Mouse (Mus musculus): ENCODE results near the gene Mex3a. TPM values are rescaled to one million over a fixed set of nuclear protein-coding genes. Genes with fewer than 3 reads are reported as not detected.

Mex3a gene
- polyA plus RNA-seq, 1 experiment from 2014 or later = 28.6 TPM

- Histone ChIP-seq H3K27me3 (ENCODE audit: control insufficient read depth, insufficient read depth, low read depth, low read length) (no peaks in the 10 kb centered on the region), H3K9ac (ENCODE audit: low read depth, low read length) (no peak overlapping the region), H3K9me3 (replicated peaks; ENCODE audit: control insufficient read depth, low read length, poor library complexity, severe bottlenecking) (no peaks in the 10 kb centered on the region), H3K4me3 (ENCODE audit: low read depth, low read length) (no peak overlapping the region), H3K4me1 (ENCODE audit: control insufficient read depth, insufficient read depth, low read length) (no peaks in the 10 kb centered on the region), H3K4me2 (ENCODE audit: low read length) (no peak overlapping the region), H3K36me3 (ENCODE audit: control insufficient read depth, insufficient read depth, low read length) (peaks cover 57% of the 10 kb centered on the region), H3K27ac (ENCODE audit: low read length) (no peak overlapping the region)
- WGBS = 96% methylated on average over 3 of the region's 3 CpGs
- no peak for ATAC-seq
These were observed 33.9 kb downstream of the Mex3a start for GRCm38 (mm10) chr3:88566116-88566515.

DNA sequence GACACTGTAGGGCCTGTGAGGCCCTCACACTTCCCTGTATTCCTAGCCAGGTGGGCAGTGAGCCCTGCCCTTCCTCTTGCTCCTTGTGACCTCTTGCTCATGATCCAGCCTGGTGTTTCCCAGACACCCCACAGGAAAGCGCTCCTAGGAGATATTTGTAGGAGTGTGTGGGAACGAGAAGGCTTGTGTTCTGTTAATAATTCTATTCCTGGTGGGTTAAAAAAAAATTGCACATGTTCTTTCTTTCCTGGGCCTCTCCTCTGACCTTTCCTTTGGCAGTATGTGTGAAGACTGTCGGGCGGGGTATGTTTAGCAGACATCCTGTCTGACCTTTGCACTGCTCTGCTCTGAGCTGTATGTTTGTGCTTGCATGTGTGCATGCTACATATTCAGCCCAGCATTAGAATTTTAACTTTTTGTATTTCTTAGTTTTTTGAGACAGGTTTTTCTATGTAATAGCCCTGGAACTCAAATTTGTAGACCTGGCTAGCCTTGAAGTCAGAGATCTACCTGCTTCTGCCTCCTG lies 34.4 kb downstream of the Mex3a start:
- Histone ChIP-seq H3K9ac (ENCODE audit: low read depth, low read length) (no peak overlapping the region), H3K27me3 (ENCODE audit: control insufficient read depth, insufficient read depth, low read depth, low read length) (no peaks in the 10 kb centered on the region), H3K27ac (ENCODE audit: low read length) (no peak overlapping the region), H3K9me3 (replicated peaks; ENCODE audit: control insufficient read depth, low read length, poor library complexity, severe bottlenecking) (no peaks in the 10 kb centered on the region), H3K4me1 (ENCODE audit: control insufficient read depth, insufficient read depth, low read length) (no peaks in the 10 kb centered on the region), H3K4me3 (ENCODE audit: low read depth, low read length) (no peak overlapping the region), H3K36me3 (ENCODE audit: control insufficient read depth, insufficient read depth, low read length) (peaks cover 56% of the 10 kb centered on the region), H3K4me2 (ENCODE audit: low read length) (no peak overlapping the region)
- no peak for ATAC-seq
- WGBS = 97% methylated on average over 4 of the region's 4 CpGs

- Histone ChIP-seq H3K27me3 (ENCODE audit: control insufficient read depth, insufficient read depth, low read depth, low read length) (no peaks in the 10 kb centered on the region), H3K36me3 (ENCODE audit: control insufficient read depth, insufficient read depth, low read length) (peaks cover 56% of the 10 kb centered on the region), H3K9me3 (replicated peaks; ENCODE audit: control insufficient read depth, low read length, poor library complexity, severe bottlenecking) (no peaks in the 10 kb centered on the region), H3K4me1 (ENCODE audit: control insufficient read depth, insufficient read depth, low read length) (no peaks in the 10 kb centered on the region), H3K27ac (ENCODE audit: low read length) (no peak overlapping the region), H3K4me2 (ENCODE audit: low read length) (no peak overlapping the region), H3K9ac (ENCODE audit: low read depth, low read length) (no peak overlapping the region), H3K4me3 (ENCODE audit: low read depth, low read length) (no peak overlapping the region)
- no peak for ATAC-seq
- 94% methylated on average over 6 of the region's 6 CpGs for WGBS
These were observed 35.7 kb downstream of the Mex3a start for GRCm38 (mm10) chr3:88567892-88568291.

GRCm38 (mm10) chr3:88568615-88569014 lies 36.4 kb downstream of the Mex3a start:
- Histone ChIP-seq H3K9ac (ENCODE audit: low read depth, low read length) (no peak overlapping the region), H3K4me2 (ENCODE audit: low read length) (no peak overlapping the region), H3K4me3 (ENCODE audit: low read depth, low read length) (no peak overlapping the region), H3K9me3 (replicated peaks; ENCODE audit: control insufficient read depth, low read length, poor library complexity, severe bottlenecking) (no peaks in the 10 kb centered on the region), H3K27me3 (ENCODE audit: control insufficient read depth, insufficient read depth, low read depth, low read length) (no peaks in the 10 kb centered on the region), H3K36me3 (ENCODE audit: control insufficient read depth, insufficient read depth, low read length) (peaks cover 53% of the 10 kb centered on the region), H3K27ac (ENCODE audit: low read length) (no peak overlapping the region), H3K4me1 (ENCODE audit: control insufficient read depth, insufficient read depth, low read length) (no peaks in the 10 kb centered on the region)
- no peak for ATAC-seq
- WGBS = 96% methylated on average over 2 of the region's 2 CpGs

DNA sequence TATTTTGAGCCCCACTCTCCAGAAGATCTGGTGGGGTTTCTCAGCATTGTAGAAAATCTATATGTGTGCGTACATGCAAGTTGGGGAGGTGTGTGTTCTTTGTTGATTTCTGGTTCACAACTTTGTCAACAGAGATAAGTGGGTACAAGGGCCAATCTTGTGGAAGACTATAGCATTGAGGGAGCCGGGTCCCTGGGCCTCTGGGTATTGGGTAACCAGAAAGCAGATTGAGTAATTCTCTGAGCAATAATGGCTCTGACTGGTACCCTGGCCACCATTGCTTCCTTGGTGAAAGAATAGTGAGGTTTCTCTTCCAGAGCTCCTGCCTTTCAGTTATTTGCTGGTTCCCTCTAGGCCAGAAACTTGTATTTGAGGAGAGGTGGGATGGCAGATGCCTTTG lies 36.9 kb downstream of the Mex3a start:
- no peak overlapping the region for H3K27ac ChIP-seq (ENCODE audit: low read length)
- no peak overlapping the region for H3K9ac ChIP-seq (ENCODE audit: low read depth, low read length)
- no peak overlapping the region for H3K4me2 ChIP-seq (ENCODE audit: low read length)
- ATAC-seq = no peak
- WGBS = 98% methylated on average over 2 of the region's 2 CpGs
- no peaks in the 10 kb centered on the region for H3K9me3 ChIP-seq (replicated peaks; ENCODE audit: control insufficient read depth, low read length, poor library complexity, severe bottlenecking)
- H3K36me3 ChIP-seq (ENCODE audit: control insufficient read depth, insufficient read depth, low read length) = peaks cover 48% of the 10 kb centered on the region
- no peaks in the 10 kb centered on the region for H3K27me3 ChIP-seq (ENCODE audit: control insufficient read depth, insufficient read depth, low read depth, low read length)
- H3K4me1 ChIP-seq (ENCODE audit: control insufficient read depth, insufficient read depth, low read length) = no peaks in the 10 kb centered on the region
- no peak overlapping the region for H3K4me3 ChIP-seq (ENCODE audit: low read depth, low read length)

- ATAC-seq = no peak
- Histone ChIP-seq H3K27ac (ENCODE audit: low read length) (no peak overlapping the region), H3K4me1 (ENCODE audit: control insufficient read depth, insufficient read depth, low read length) (no peaks in the 10 kb centered on the region), H3K4me3 (ENCODE audit: low read depth, low read length) (no peak overlapping the region), H3K4me2 (ENCODE audit: low read length) (no peak overlapping the region), H3K9ac (ENCODE audit: low read depth, low read length) (no peak overlapping the region), H3K36me3 (ENCODE audit: control insufficient read depth, insufficient read depth, low read length) (peaks cover 42% of the 10 kb centered on the region), H3K9me3 (replicated peaks; ENCODE audit: control insufficient read depth, low read length, poor library complexity, severe bottlenecking) (no peaks in the 10 kb centered on the region), H3K27me3 (ENCODE audit: control insufficient read depth, insufficient read depth, low read depth, low read length) (no peaks in the 10 kb centered on the region)
- WGBS = 97% methylated on average over 5 of the region's 5 CpGs
These were observed 37.5 kb downstream of the Mex3a start for GRCm38 (mm10) chr3:88569694-88570093.

GRCm38 (mm10) chr3:88570341-88570740 lies 38.1 kb downstream of the Mex3a start:
- WGBS = 96% methylated on average over 10 of the region's 10 CpGs
- Histone ChIP-seq H3K9ac (ENCODE audit: low read depth, low read length) (no peak overlapping the region), H3K9me3 (replicated peaks; ENCODE audit: control insufficient read depth, low read length, poor library complexity, severe bottlenecking) (no peaks in the 10 kb centered on the region), H3K4me2 (ENCODE audit: low read length) (no peak overlapping the region), H3K27ac (ENCODE audit: low read length) (no peak overlapping the region), H3K4me1 (ENCODE audit: control insufficient read depth, insufficient read depth, low read length) (no peaks in the 10 kb centered on the region), H3K36me3 (ENCODE audit: control insufficient read depth, insufficient read depth, low read length) (peaks cover 35% of the 10 kb centered on the region), H3K27me3 (ENCODE audit: control insufficient read depth, insufficient read depth, low read depth, low read length) (no peaks in the 10 kb centered on the region), H3K4me3 (ENCODE audit: low read depth, low read length) (no peak overlapping the region)
- ATAC-seq = no peak

DNA sequence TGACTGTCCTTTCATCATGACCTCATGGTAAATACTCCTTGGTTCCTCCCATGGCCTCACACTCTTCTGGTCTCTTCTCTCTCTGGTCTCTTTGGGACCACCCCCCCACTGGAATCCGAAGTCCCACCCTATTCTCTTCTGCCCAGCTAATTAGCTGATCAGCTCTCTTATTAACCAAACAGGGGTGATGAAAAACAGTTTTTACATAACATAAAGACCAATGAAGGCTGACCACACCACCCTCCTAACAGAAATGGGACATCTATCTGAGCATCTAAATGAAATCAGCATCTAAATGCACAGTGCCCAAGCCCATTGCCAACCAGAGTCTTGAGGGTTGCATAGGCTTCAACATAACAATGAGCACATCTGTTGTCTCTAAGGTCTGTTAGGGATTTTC lies 39.7 kb downstream of the Mex3a start:
- Histone ChIP-seq H3K9ac (ENCODE audit: low read depth, low read length) (no peak overlapping the region), H3K27ac (ENCODE audit: low read length) (no peak overlapping the region), H3K27me3 (ENCODE audit: control insufficient read depth, insufficient read depth, low read depth, low read length) (no peaks in the 10 kb centered on the region), H3K9me3 (replicated peaks; ENCODE audit: control insufficient read depth, low read length, poor library complexity, severe bottlenecking) (no peaks in the 10 kb centered on the region), H3K4me3 (ENCODE audit: low read depth, low read length) (no peak overlapping the region), H3K4me1 (ENCODE audit: control insufficient read depth, insufficient read depth, low read length) (no peaks in the 10 kb centered on the region), H3K36me3 (ENCODE audit: control insufficient read depth, insufficient read depth, low read length) (peaks cover 20% of the 10 kb centered on the region), H3K4me2 (ENCODE audit: low read length) (no peak overlapping the region)
- WGBS = 88% methylated on average over 1 of the region's 1 CpGs
- no peak for ATAC-seq

- Histone ChIP-seq H3K9me3 (replicated peaks; ENCODE audit: control insufficient read depth, low read length, poor library complexity, severe bottlenecking) (no peaks in the 10 kb centered on the region), H3K9ac (ENCODE audit: low read depth, low read length) (no peak overlapping the region), H3K27me3 (ENCODE audit: control insufficient read depth, insufficient read depth, low read depth, low read length) (no peaks in the 10 kb centered on the region), H3K4me2 (ENCODE audit: low read length) (no peak overlapping the region), H3K4me3 (ENCODE audit: low read depth, low read length) (no peak overlapping the region), H3K27ac (ENCODE audit: low read length) (no peak overlapping the region), H3K4me1 (ENCODE audit: control insufficient read depth, insufficient read depth, low read length) (no peaks in the 10 kb centered on the region), H3K36me3 (ENCODE audit: control insufficient read depth, insufficient read depth, low read length) (peaks cover 14% of the 10 kb centered on the region)
- no peak for ATAC-seq
- WGBS = 90% methylated on average over 2 of the region's 2 CpGs
These were observed 40.6 kb downstream of the Mex3a start for GRCm38 (mm10) chr3:88572835-88573234.

Data from midbrain, embryonic 16.5 days (tissue).